Mouse (Mus musculus) hindbrain, embryonic 10.5 days (tissue): ENCODE data around the gene Samt4. TPM values are rescaled to one million over a fixed set of nuclear protein-coding genes. Genes with fewer than 3 reads are reported as not detected.
"Not testable (repeated sequence)": the region's sequence is repeated elsewhere in the genome, so short reads cannot be mapped to it uniquely, and the experiment has no call there.

Source experiments
- DNase-seq: peaks from one replicate; pipeline ENCODE4 v3.0.0-alpha.2; 2017; ENCODE audit warnings: low spot score
- H3K27ac ChIP-seq: fragments of 300-500 bp; sonication (generic); 2 replicates; pipeline ENCODE4 v1.5.1; 2016; ENCODE audit warnings: mild to moderate bottlenecking, moderate library complexity
- H3K27me3 ChIP-seq: fragments of 300-500 bp; sonication (generic); 2 replicates; pipeline ENCODE4 v1.6.1; 2016; ENCODE audit warnings: mild to moderate bottlenecking; ENCODE audit not compliant: poor library complexity, insufficient read depth, severe bottlenecking
- H3K36me3 ChIP-seq: fragments of 300-500 bp; sonication (generic); 2 replicates; pipeline ENCODE4 v1.6.1; 2016; ENCODE audit warnings: mild to moderate bottlenecking, moderate library complexity
- H3K4me1 ChIP-seq: fragments of 300-500 bp; sonication (generic); replicated peaks from 2 replicates; pipeline ENCODE4 v1.6.1; 2016; ENCODE audit warnings: mild to moderate bottlenecking
- H3K4me3 ChIP-seq: fragments of 300-500 bp; sonication (generic); 2 replicates; pipeline ENCODE4 v1.5.1; 2016; ENCODE audit warnings: mild to moderate bottlenecking, moderate library complexity
- H3K9me3 ChIP-seq: fragments of 300-500 bp; sonication (generic); 2 replicates; pipeline ENCODE4 v1.6.1; 2016; ENCODE audit warnings: mild to moderate bottlenecking, moderate library complexity
- WGBS: fragments of 180-500 bp; shearing (Covaris S2); methylation state at CpG from one replicate; pipeline ENCODE4 v1.1.7; 2016; 5-methylcytosine and 5-hydroxymethylcytosine counted together
- polyA plus RNA-seq: library from polyadenylated mRNA; unstranded; fragments of >200 nt; fragmentation: Nextera tagmentation; extraction: Ambion mirVana; gene quantifications from 2 replicates; pipeline ENCODE4 v1.2.1, GENCODE M21; 2016

Gene Samt4
- not detected in 2 replicates for polyA plus RNA-seq

DNA sequence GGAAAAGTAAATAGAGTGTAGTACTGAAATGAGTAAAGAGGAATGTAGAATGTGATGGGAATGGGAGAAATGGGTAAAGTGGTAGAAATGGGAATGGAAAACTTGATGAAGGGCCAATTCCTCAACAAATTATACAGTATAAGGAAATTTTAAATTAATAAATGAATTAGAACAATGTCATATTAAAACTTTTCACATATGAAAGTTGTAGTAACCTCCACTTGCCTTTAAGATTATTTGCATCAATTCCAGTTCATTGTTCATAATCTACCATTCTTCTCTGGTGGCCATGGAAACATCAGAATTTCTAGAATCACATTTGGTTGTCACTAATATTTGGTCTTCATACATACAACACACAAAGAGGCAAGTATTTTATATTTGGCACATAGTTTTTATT lies at the start of gene Samt4:
Gene Samt4 (plus strand): TSS at position 301 of the 400 bp plus-strand sequence.
- Histone ChIP-seq H3K4me3 (no peak within 1 kb of the TSS), H3K27me3 (no peaks in the 10 kb centered on the region), H3K36me3 (no peaks in the 10 kb centered on the region), H3K4me1 (no peaks in the 10 kb centered on the region), H3K9me3 (0 out of 2 replicates have a peak, but pooled peaks cover 2% of the 10 kb centered on the region), H3K27ac (no peak within 1 kb of the TSS)
- DNase-seq = no peak

DNA sequence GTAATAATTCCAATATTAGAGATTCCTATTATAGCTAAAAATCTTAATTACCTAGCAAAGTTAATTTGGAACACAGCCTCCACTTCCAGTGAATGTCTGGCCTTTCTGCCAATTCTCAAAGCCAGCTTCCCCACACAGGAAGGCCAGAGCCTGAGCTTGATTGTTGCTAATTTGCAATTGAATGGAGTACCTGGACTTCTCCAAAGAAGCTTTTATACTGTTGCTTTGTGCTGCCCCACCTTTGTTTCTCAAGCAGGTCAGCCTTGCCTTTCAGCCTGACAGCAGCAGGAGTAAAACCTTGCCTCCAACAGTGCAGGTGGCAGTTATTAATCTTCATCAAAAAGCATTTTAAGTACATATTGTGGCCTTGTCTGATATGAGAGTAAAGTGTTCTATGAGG lies 38.1 kb upstream of the Samt4 start:
- not testable (repeated sequence) for DNase-seq, H3K4me3 ChIP-seq, H3K36me3 ChIP-seq, H3K4me1 ChIP-seq, H3K27me3 ChIP-seq, H3K27ac ChIP-seq
- peaks cover 18% of the 10 kb centered on the region for H3K9me3 ChIP-seq

DNA sequence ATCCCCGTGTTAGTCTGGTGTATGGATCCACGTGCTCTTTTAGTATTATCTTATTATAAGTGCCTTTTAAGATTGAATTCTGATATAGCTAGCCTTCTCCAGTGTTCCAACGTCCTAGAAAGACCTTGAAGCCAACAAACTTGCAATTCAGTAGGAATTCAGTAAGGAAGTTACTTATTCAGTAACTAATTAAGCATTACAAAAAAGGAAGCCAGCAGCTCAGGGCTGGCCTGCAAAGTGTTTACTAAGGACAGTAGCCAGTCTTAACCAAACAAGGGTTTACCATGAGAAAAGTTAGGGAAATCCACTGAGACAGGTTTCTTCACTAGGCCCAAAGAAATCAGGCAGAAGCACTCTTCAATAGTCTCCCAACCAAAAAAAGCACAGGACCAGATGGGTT lies 13.4 kb upstream of the Samt4 start:
- H3K36me3 ChIP-seq, H3K27me3 ChIP-seq, H3K27ac ChIP-seq, H3K4me3 ChIP-seq, H3K4me1 ChIP-seq, DNase-seq: not testable (repeated sequence)
- H3K9me3 ChIP-seq = peaks cover 21% of the 10 kb centered on the region
- 70% methylated on average over 3 of the region's 3 CpGs for WGBS

Other genes starting within 250 kb of the Samt4 start
- gene 4930524N10Rik, start 138.6 kb upstream of the Samt4 start, polyA plus RNA-seq = not detected in 2 replicates
- gene Samt2, start 97.4 kb downstream of the Samt4 start, polyA plus RNA-seq = not detected in 2 replicates